Mouse (Mus musculus) CH12.LX (cell line): Measurements from ENCODE around the gene Ralgapa1.

Experiments used
- CTCF ChIP-seq, 2 experiments: IDR thresholded peaks in 1 of 2; conservative IDR thresholded peaks in 1 of 2; 2 replicates each; pipeline ENCODE4 v1.5.1; 2011 to 2012; ENCODE audit warnings: low read depth in 2 of 2, low read length in 2 of 2, improper control_type of control experiment in 1 of 2, inconsistent platforms in 1 of 2, mild to moderate bottlenecking in 1 of 2, moderate library complexity in 1 of 2
- MYC ChIP-seq: IDR thresholded peaks from 2 replicates; pipeline ENCODE4 v1.6.1; 2011; ENCODE audit warnings: low read depth, mild to moderate bottlenecking, improper control_type of control experiment, low read length

- TF ChIP-seq CTCF (conservative IDR thresholded peaks at IDR 0.05 in 1 of 2, IDR thresholded peaks at IDR 0.05 in 1 of 2; ENCODE audit: low read depth in 2 of 2, low read length in 2 of 2) (no peak), MYC (no peak)
Observed at GRCm38 (mm10) chr12:55860631-55861030, 39.7 kb upstream of the Ralgapa1 start.
